Mouse (Mus musculus): ENCODE results near the gene Ccdc136.

Ccdc136 gene

GRCm38 (mm10) chr6:29394286-29394685 is 1.8 kb upstream of the Ccdc136 start:
- DNase-seq (ENCODE audit: low read depth): no peak

GRCm38 (mm10) chr6:29396714-29397540 is 818 bp downstream of the Ccdc136 start:
- no peak for DNase-seq (ENCODE audit: low read depth)

GRCm38 (mm10) chr6:29397575-29397974 is 1.5 kb downstream of the Ccdc136 start:
- no peak for DNase-seq (ENCODE audit: low read depth)

GRCm38 (mm10) chr6:29399851-29400250 is 3.7 kb downstream of the Ccdc136 start:
- no peak for DNase-seq (ENCODE audit: low read depth)

- peak; percentile 40 for DNase-seq (ENCODE audit: low read depth)
These were observed 6.7 kb downstream of the Ccdc136 start for GRCm38 (mm10) chr6:29402693-29403342.

- DNase-seq (ENCODE audit: low read depth): no peak
These were observed 10.3 kb downstream of the Ccdc136 start for GRCm38 (mm10) chr6:29406412-29406811.

GRCm38 (mm10) chr6:29415446-29415845 is 19.3 kb downstream of the Ccdc136 start:
- peak; percentile 46 for DNase-seq (ENCODE audit: low read depth)

- DNase-seq (ENCODE audit: low read depth): no peak
These were observed 24.5 kb downstream of the Ccdc136 start for GRCm38 (mm10) chr6:29420596-29420995.

- DNase-seq (ENCODE audit: low read depth): no peak
These were observed 29.0 kb downstream of the Ccdc136 start for GRCm38 (mm10) chr6:29425118-29425517.

- no peak for DNase-seq (ENCODE audit: low read depth)
These were observed 30.2 kb downstream of the Ccdc136 start for GRCm38 (mm10) chr6:29426331-29426730.

GRCm38 (mm10) chr6:29428171-29428570 is 32.1 kb downstream of the Ccdc136 start:
- no peak for DNase-seq (ENCODE audit: low read depth)

GRCm38 (mm10) chr6:29430681-29431420 is 34.7 kb downstream of the Ccdc136 start:
- DNase-seq (ENCODE audit: low read depth): no peak

- DNase-seq (ENCODE audit: low read depth): no peak
These were observed 35.4 kb downstream of the Ccdc136 start for GRCm38 (mm10) chr6:29431473-29431872.

GRCm38 (mm10) chr6:29432156-29432555 is 36.0 kb downstream of the Ccdc136 start:
- no peak for DNase-seq (ENCODE audit: low read depth)

- no peak for DNase-seq (ENCODE audit: low read depth)
These were observed 36.5 kb downstream of the Ccdc136 start for GRCm38 (mm10) chr6:29432676-29433037.

GRCm38 (mm10) chr6:29433038-29433803 is 37.1 kb downstream of the Ccdc136 start, which contains the start of gene Flnc:
TSS of gene Flnc (plus strand) at chr6:29433256.
- peak; percentile 12 for DNase-seq (ENCODE audit: low read depth)

- DNase-seq (ENCODE audit: low read depth): no peak
These were observed 38.0 kb downstream of the Ccdc136 start for GRCm38 (mm10) chr6:29433804-29434795.

GRCm38 (mm10) chr6:29434911-29435691 is 39.0 kb downstream of the Ccdc136 start:
- no peak for DNase-seq (ENCODE audit: low read depth)

GRCm38 (mm10) chr6:29435940-29436451 is 39.9 kb downstream of the Ccdc136 start:
- no peak for DNase-seq (ENCODE audit: low read depth)
